10 mouse cellular contexts compared by ENCODE assay signal in the genomic region with DNA sequence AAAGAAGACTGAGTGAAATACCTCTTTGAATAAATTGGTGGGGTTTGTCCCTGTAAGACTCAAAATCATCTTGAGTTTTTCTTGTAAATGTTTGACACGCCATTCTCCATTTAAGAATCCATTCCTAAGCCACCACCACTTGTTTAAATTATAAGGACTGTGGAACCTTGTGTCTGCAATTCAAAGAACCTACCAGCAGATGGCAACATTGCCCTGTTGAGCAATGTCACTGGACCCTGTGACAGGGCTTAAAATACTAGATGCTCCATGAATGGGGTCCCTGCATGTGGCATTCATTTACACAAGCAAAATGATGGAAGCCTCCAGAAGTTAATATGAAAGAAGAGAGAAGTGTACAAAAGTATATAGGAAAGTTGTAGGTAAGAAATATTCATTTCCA.
DNase-seq lines count a peak whose midpoint lies in the region; ATAC-seq lines count a peak whose summit lies in the region.
"Had no signal": no experiment of that assay in that cellular context is flagged by ENCODE, and none has a peak within 500 bp of the region (broad histone marks: within the 10 kb centered on the region; RNA-seq: fewer than 3 reads in every experiment).

No protein-coding gene starts in this region.

- no peaks in the 10 kb centered on the region for H3K36me3 ChIP-seq in forebrain, embryonic 10.5 days (replicated peaks)
- no peaks in the 10 kb centered on the region for H3K36me3 ChIP-seq in forebrain, embryonic 12.5 days (replicated peaks)
- no peaks in the 10 kb centered on the region for H3K36me3 ChIP-seq in forebrain, embryonic 11.5 days (ENCODE audit: control insufficient read depth, insufficient read depth, low read length)
- H3K36me3 ChIP-seq in limb, embryonic 13.5 days: no peaks in the 10 kb centered on the region
- H3K36me3 ChIP-seq: liver, embryonic 15.5 days; stomach, embryonic 15.5 days had no signal

- no peak overlapping the region for H3K4me2 ChIP-seq in forebrain, embryonic 12.5 days
- no peak overlapping the region for H3K4me2 ChIP-seq in forebrain, embryonic 11.5 days (ENCODE audit: low read depth, low read length, severe bottlenecking)
- no peak overlapping the region for H3K4me2 ChIP-seq in limb, embryonic 13.5 days (replicated peaks)
- H3K4me2 ChIP-seq: liver, embryonic 15.5 days; stomach, embryonic 15.5 days had no signal

- no peak overlapping the region for H3K27ac ChIP-seq in forebrain, embryonic 10.5 days
- no peak overlapping the region for H3K27ac ChIP-seq in forebrain, embryonic 12.5 days
- no peak overlapping the region for H3K27ac ChIP-seq in forebrain, embryonic 11.5 days (ENCODE audit: low read depth, low read length)
- no peak overlapping the region for H3K27ac ChIP-seq in limb, embryonic 13.5 days
- H3K27ac ChIP-seq: liver, embryonic 15.5 days; stomach, embryonic 15.5 days had no signal

- H3K9ac ChIP-seq in forebrain, embryonic 12.5 days: no peak overlapping the region
- no peak overlapping the region for H3K9ac ChIP-seq in forebrain, embryonic 11.5 days (ENCODE audit: low read length)
- H3K9ac ChIP-seq in limb, embryonic 13.5 days: no peak overlapping the region
- H3K9ac ChIP-seq: liver, embryonic 15.5 days; stomach, embryonic 15.5 days had no signal

- no peak for ATAC-seq in forebrain, embryonic 12.5 days (ENCODE audit: low FRiP score)
- ATAC-seq in forebrain, embryonic 11.5 days (replicated peaks; ENCODE audit: low FRiP score): peak; percentile 63; the same call in 1 of the 2 replicates
- ATAC-seq in limb, embryonic 13.5 days (ENCODE audit: low FRiP score, low read depth): 0 out of 2 replicates have a peak, but pooled peaks have one; percentile 36

- no peak overlapping the region for H3K4me3 ChIP-seq in forebrain, embryonic 10.5 days
- no peak overlapping the region for H3K4me3 ChIP-seq in forebrain, embryonic 12.5 days (replicated peaks)
- no peak overlapping the region for H3K4me3 ChIP-seq in forebrain, embryonic 11.5 days (ENCODE audit: low read depth, low read length)
- H3K4me3 ChIP-seq in limb, embryonic 13.5 days: no peak overlapping the region
- H3K4me3 ChIP-seq: liver, embryonic 15.5 days; stomach, embryonic 15.5 days had no signal

- H3K4me1 ChIP-seq in forebrain, embryonic 10.5 days: no peaks in the 10 kb centered on the region
- no peaks in the 10 kb centered on the region for H3K4me1 ChIP-seq in forebrain, embryonic 12.5 days
- no peaks in the 10 kb centered on the region for H3K4me1 ChIP-seq in forebrain, embryonic 11.5 days (replicated peaks; ENCODE audit: control insufficient read depth, insufficient read depth, low read length)
- H3K4me1 ChIP-seq in limb, embryonic 13.5 days: no peaks in the 10 kb centered on the region
- H3K4me1 ChIP-seq: liver, embryonic 15.5 days; stomach, embryonic 15.5 days had no signal

- DNase-seq in forebrain, embryonic 10.5 days (ENCODE audit: extremely low spot score, low spot score): peak; percentile 41
- DNase-seq in 416B (ENCODE audit: low read depth): peak; percentile 52
- peak; percentile 12 for DNase-seq in adrenal gland, postnatal 25 days
- peak; percentile 70 for DNase-seq in forebrain, embryonic 11.5 days (ENCODE audit: low spot score)
- peak; percentile 52 for DNase-seq in kidney, adult 9 months
- DNase-seq in skeletal muscle tissue, adult 2 months (ENCODE audit: low read depth, low spot score): peak; percentile 1

- H3K9me3 ChIP-seq in forebrain, embryonic 10.5 days: 0 out of 2 replicates have a peak, but pooled peaks cover 4% of the 10 kb centered on the region
- no peaks in the 10 kb centered on the region for H3K9me3 ChIP-seq in forebrain, embryonic 12.5 days
- no peaks in the 10 kb centered on the region for H3K9me3 ChIP-seq in forebrain, embryonic 11.5 days (ENCODE audit: control insufficient read depth, low read length)
- H3K9me3 ChIP-seq in limb, embryonic 13.5 days: no peaks in the 10 kb centered on the region
- H3K9me3 ChIP-seq: liver, embryonic 15.5 days; stomach, embryonic 15.5 days had no signal

- H3K27me3 ChIP-seq in forebrain, embryonic 10.5 days (ENCODE audit: poor library complexity, severe bottlenecking): no peaks in the 10 kb centered on the region
- no peaks in the 10 kb centered on the region for H3K27me3 ChIP-seq in forebrain, embryonic 12.5 days
- no peaks in the 10 kb centered on the region for H3K27me3 ChIP-seq in forebrain, embryonic 11.5 days (ENCODE audit: control insufficient read depth, insufficient read depth, low read length)
- H3K27me3 ChIP-seq in limb, embryonic 13.5 days: no peaks in the 10 kb centered on the region
- H3K27me3 ChIP-seq: liver, embryonic 15.5 days; stomach, embryonic 15.5 days had no signal

- 65% methylated on average over 1 of the region's 1 CpGs for WGBS in forebrain, embryonic 10.5 days
- 59% methylated on average over 1 of the region's 1 CpGs for WGBS in forebrain, embryonic 12.5 days
- 68% methylated on average over 1 of the region's 1 CpGs for WGBS in forebrain, embryonic 11.5 days
- 56% methylated on average over 1 of the region's 1 CpGs for WGBS in limb, embryonic 13.5 days

Comparison
In these comparisons a context has a peak if more than half of its experiments do, and no peak if none do; other contexts are left out.
1. DNase-seq: peak in every context shown above with its lines; median percentile 70 in forebrain, embryonic 11.5 days; 52 in 416B; 52 in kidney, adult 9 months; 41 in forebrain, embryonic 10.5 days; 12 in adrenal gland, postnatal 25 days; 1 in skeletal muscle tissue, adult 2 months.